Mouse (Mus musculus) liver, embryonic 16.5 days (tissue): Measurements from ENCODE around the gene Btbd9. TPM values are rescaled to one million over a fixed set of nuclear protein-coding genes. Genes with fewer than 3 reads are reported as not detected.

Experiments used
- ATAC-seq: fragments of 200-750 bp; cut with Nextera tagmentation; 2 replicates; pipeline ENCODE4 v1.8.0; 2017; ENCODE audit warnings: low read depth, mild to moderate bottlenecking, moderate number of reproducible peaks, moderate library complexity
- H3K27ac ChIP-seq: fragments of 300-500 bp; sonication (generic); 2 replicates; pipeline ENCODE4 v1.5.1; 2014; ENCODE audit warnings: mild to moderate bottlenecking, low read length
- H3K27me3 ChIP-seq: fragments of 300-500 bp; sonication (generic); 2 replicates; pipeline ENCODE4 v1.6.1; 2014; ENCODE audit warnings: low read depth, low read length, mixed read lengths; ENCODE audit not compliant: control insufficient read depth, insufficient read depth
- H3K36me3 ChIP-seq: fragments of 300-500 bp; sonication (generic); 2 replicates; pipeline ENCODE4 v1.6.1; 2014; ENCODE audit warnings: mild to moderate bottlenecking; ENCODE audit not compliant: control insufficient read depth, insufficient read depth
- H3K4me1 ChIP-seq: fragments of 300-500 bp; sonication (generic); 2 replicates; pipeline ENCODE4 v1.6.1; 2014; ENCODE audit warnings: low read depth, low read length, mixed read lengths; ENCODE audit not compliant: control insufficient read depth
- H3K4me2 ChIP-seq: fragments of 300-500 bp; sonication (generic); 2 replicates; pipeline ENCODE4 v1.6.1; 2014; ENCODE audit warnings: low read depth, low read length, mixed read lengths
- H3K4me3 ChIP-seq: fragments of 300-500 bp; sonication (generic); 2 replicates; pipeline ENCODE4 v1.5.1; 2014; ENCODE audit warnings: low read depth, mild to moderate bottlenecking, low read length
- H3K9ac ChIP-seq: fragments of 300-500 bp; sonication (generic); 2 replicates; pipeline ENCODE4 v1.6.1; 2014; ENCODE audit warnings: low read depth, low read length
- H3K9me3 ChIP-seq: fragments of 300-500 bp; sonication (generic); replicated peaks from 2 replicates; pipeline ENCODE4 v1.6.1; 2016; ENCODE audit warnings: low read length; ENCODE audit not compliant: control insufficient read depth
- WGBS: fragments of 180-500 bp; shearing (Covaris S2); extraction: QIAGEN DNeasy Blood & Tissue Kit; methylation state at CpG from one replicate; pipeline ENCODE4 v1.1.7; 2014; ENCODE audit not compliant: insufficient replicate concordance; 5-methylcytosine and 5-hydroxymethylcytosine counted together
- polyA plus RNA-seq: library from polyadenylated mRNA; unstranded; fragments of >200 nt; fragmentation: Nextera tagmentation; extraction: Ambion mirVana; gene quantifications from 2 replicates; pipeline ENCODE4 v1.2.1, GENCODE M21; 2015

Gene Btbd9
- polyA plus RNA-seq, 1 experiment from 2014 or later = 13.2 TPM

GRCm38 (mm10) chr17:30612075-30612859 lies 36.0 kb upstream of the Btbd9 start:
- Histone ChIP-seq H3K27me3 (no peaks in the 10 kb centered on the region), H3K36me3 (peaks cover 3% of the 10 kb centered on the region; the same call in 1 of the 2 replicates), H3K9me3 (no peaks in the 10 kb centered on the region), H3K4me2 (peak overlapping the region; percentile 69), H3K9ac (peak overlapping the region; percentile 93), H3K4me3 (peak overlapping the region; percentile 82), H3K27ac (peak overlapping the region; percentile 94), H3K4me1 (peaks cover 69% of the 10 kb centered on the region)
- ATAC-seq = peak; percentile 95
- WGBS = under 1% methylated on average over 34 of the region's 34 CpGs

- WGBS = 17% methylated on average over 18 of the region's 18 CpGs
- Histone ChIP-seq H3K9me3 (no peaks in the 10 kb centered on the region), H3K36me3 (peaks cover 4% of the 10 kb centered on the region; the same call in 1 of the 2 replicates), H3K27ac (peak overlapping the region; percentile 94), H3K4me3 (peak overlapping the region; percentile 82), H3K27me3 (no peaks in the 10 kb centered on the region), H3K4me1 (peaks cover 69% of the 10 kb centered on the region), H3K9ac (peak overlapping the region; percentile 93), H3K4me2 (peak overlapping the region; percentile 69)
- ATAC-seq = 0 out of 2 replicates have a peak, but pooled peaks have one; percentile 4
Measured at GRCm38 (mm10) chr17:30611221-30612074, 35.2 kb upstream of the Btbd9 start.

GRCm38 (mm10) chr17:30610739-30611138 lies 34.5 kb upstream of the Btbd9 start:
- Histone ChIP-seq H3K4me3 (peak overlapping the region; percentile 82), H3K4me2 (peak overlapping the region; percentile 69), H3K27ac (peak overlapping the region; percentile 45), H3K36me3 (peaks cover 4% of the 10 kb centered on the region; the same call in 1 of the 2 replicates), H3K27me3 (no peaks in the 10 kb centered on the region), H3K9me3 (no peaks in the 10 kb centered on the region), H3K4me1 (peaks cover 69% of the 10 kb centered on the region), H3K9ac (peak overlapping the region; percentile 93)
- WGBS = 43% methylated on average over 1 of the region's 1 CpGs
- no peak for ATAC-seq

GRCm38 (mm10) chr17:30609980-30610307 lies 33.7 kb upstream of the Btbd9 start:
- 77% methylated on average over 5 of the region's 5 CpGs for WGBS
- Histone ChIP-seq H3K9ac (peak overlapping the region; percentile 35), H3K4me3 (peak overlapping the region; percentile 82), H3K27me3 (no peaks in the 10 kb centered on the region), H3K4me1 (peaks cover 63% of the 10 kb centered on the region), H3K4me2 (peak overlapping the region; percentile 69), H3K27ac (peak overlapping the region; percentile 80), H3K9me3 (no peaks in the 10 kb centered on the region), H3K36me3 (peaks cover 4% of the 10 kb centered on the region; the same call in 1 of the 2 replicates)
- ATAC-seq = no peak

- Histone ChIP-seq H3K9ac (peak overlapping the region; percentile 35), H3K27ac (peak overlapping the region; percentile 80), H3K9me3 (no peaks in the 10 kb centered on the region), H3K4me1 (peaks cover 59% of the 10 kb centered on the region), H3K4me2 (peak overlapping the region; percentile 69), H3K4me3 (peak overlapping the region; percentile 82), H3K36me3 (peaks cover 4% of the 10 kb centered on the region; the same call in 1 of the 2 replicates), H3K27me3 (no peaks in the 10 kb centered on the region)
- WGBS = 54% methylated on average over 16 of the region's 16 CpGs
- ATAC-seq = peak; percentile 16; the same call in 1 of the 2 replicates
Measured at GRCm38 (mm10) chr17:30609305-30609979, 33.2 kb upstream of the Btbd9 start.

GRCm38 (mm10) chr17:30607909-30608495 lies 31.7 kb upstream of the Btbd9 start:
- 0 out of 2 replicates have a peak overlapping the region, but pooled peaks have one; percentile 69 for H3K4me2 ChIP-seq
- peaks cover 15% of the 10 kb centered on the region for H3K36me3 ChIP-seq
- H3K27ac ChIP-seq = 0 out of 2 replicates have a peak overlapping the region, but pooled peaks have one; percentile 0
- H3K4me3 ChIP-seq = no peak overlapping the region
- H3K4me1 ChIP-seq = peaks cover 48% of the 10 kb centered on the region
- H3K9ac ChIP-seq = no peak overlapping the region
- no peak for ATAC-seq
- no peaks in the 10 kb centered on the region for H3K9me3 ChIP-seq
- 88% methylated on average over 8 of the region's 8 CpGs for WGBS
- H3K27me3 ChIP-seq = no peaks in the 10 kb centered on the region

GRCm38 (mm10) chr17:30607330-30607729 lies 31.0 kb upstream of the Btbd9 start:
- Histone ChIP-seq H3K4me3 (no peak overlapping the region), H3K27me3 (no peaks in the 10 kb centered on the region), H3K4me2 (no peak overlapping the region), H3K36me3 (peaks cover 21% of the 10 kb centered on the region), H3K9ac (no peak overlapping the region), H3K9me3 (no peaks in the 10 kb centered on the region), H3K4me1 (peaks cover 44% of the 10 kb centered on the region), H3K27ac (peak overlapping the region; percentile 0; the same call in 1 of the 2 replicates)
- ATAC-seq = no peak
- 89% methylated on average over 7 of the region's 7 CpGs for WGBS

GRCm38 (mm10) chr17:30606634-30607081 lies 30.4 kb upstream of the Btbd9 start:
- Histone ChIP-seq H3K36me3 (peaks cover 26% of the 10 kb centered on the region), H3K27me3 (no peaks in the 10 kb centered on the region), H3K9me3 (no peaks in the 10 kb centered on the region), H3K4me2 (no peak overlapping the region), H3K4me3 (no peak overlapping the region), H3K4me1 (peaks cover 44% of the 10 kb centered on the region), H3K9ac (no peak overlapping the region), H3K27ac (no peak overlapping the region)
- WGBS = 79% methylated on average over 8 of the region's 8 CpGs
- ATAC-seq = no peak
